Mouse (Mus musculus) CD4-positive helper T cell, adult 2 months (primary cell): Measurements from ENCODE around the gene 4930558C23Rik.
"Not testable (repeated sequence)": the region's sequence is repeated elsewhere in the genome, so short reads cannot be mapped to it uniquely, and the experiment has no call there.

ENCODE experiments used
- DNase-seq: peaks from one replicate; pipeline ENCODE4 v3.0.0-alpha.2; 2012; ENCODE audit warnings: low read depth, missing footprints, low spot score

The 4930558C23Rik gene

GRCm38 (mm10) chr3:95402741-95403140 lies at the start of gene 4930558C23Rik:
Gene 4930558C23Rik (minus strand): TSS chr3:95402841.
- DNase-seq: no peak

- DNase-seq: no peak
Observed at GRCm38 (mm10) chr3:95450915-95451314, 48.3 kb upstream of the 4930558C23Rik start.

- DNase-seq: peak; percentile 71
Observed at GRCm38 (mm10) chr3:95450408-95450807, 47.8 kb upstream of the 4930558C23Rik start.

GRCm38 (mm10) chr3:95445311-95445710 lies 42.7 kb upstream of the 4930558C23Rik start:
- DNase-seq: no peak

GRCm38 (mm10) chr3:95442406-95443117 lies 39.9 kb upstream of the 4930558C23Rik start:
- no peak for DNase-seq

GRCm38 (mm10) chr3:95439670-95440069 lies 37.0 kb upstream of the 4930558C23Rik start:
- no peak for DNase-seq

- DNase-seq: not testable (repeated sequence)
Observed at GRCm38 (mm10) chr3:95438636-95439035, 36.0 kb upstream of the 4930558C23Rik start.

GRCm38 (mm10) chr3:95435561-95435960 lies 32.9 kb upstream of the 4930558C23Rik start:
- no peak for DNase-seq

GRCm38 (mm10) chr3:95434983-95435370 lies 32.3 kb upstream of the 4930558C23Rik start:
- no peak for DNase-seq

- DNase-seq: peak; percentile 97
Observed at GRCm38 (mm10) chr3:95434136-95434982, 31.7 kb upstream of the 4930558C23Rik start, which contains the start of gene Arnt. Gene Arnt (plus strand): TSS chr3:95434388.

- DNase-seq: no peak
Observed at GRCm38 (mm10) chr3:95433301-95433915, 30.8 kb upstream of the 4930558C23Rik start.

- not testable (repeated sequence) for DNase-seq
Observed at GRCm38 (mm10) chr3:95428423-95428822, 25.8 kb upstream of the 4930558C23Rik start.

- DNase-seq: not testable (repeated sequence)
Observed at GRCm38 (mm10) chr3:95427891-95428238, 25.2 kb upstream of the 4930558C23Rik start.

GRCm38 (mm10) chr3:95427117-95427890 lies 24.7 kb upstream of the 4930558C23Rik start:
- not testable (repeated sequence) for DNase-seq

- DNase-seq: not testable (repeated sequence)
Observed at GRCm38 (mm10) chr3:95426476-95426875, 23.8 kb upstream of the 4930558C23Rik start.

- DNase-seq: no peak
Observed at GRCm38 (mm10) chr3:95417866-95418265, 15.2 kb upstream of the 4930558C23Rik start.

GRCm38 (mm10) chr3:95412268-95412667 lies 9.6 kb upstream of the 4930558C23Rik start:
- DNase-seq: no peak

GRCm38 (mm10) chr3:95408852-95409251 lies 6.2 kb upstream of the 4930558C23Rik start:
- no peak for DNase-seq

- no peak for DNase-seq
Observed at GRCm38 (mm10) chr3:95407728-95408127, 5.1 kb upstream of the 4930558C23Rik start.

- DNase-seq: peak; percentile 59
Observed at GRCm38 (mm10) chr3:95394385-95394784, 8.3 kb downstream of the 4930558C23Rik start.

- DNase-seq: peak; percentile 86
Observed at GRCm38 (mm10) chr3:95385401-95386075, 17.1 kb downstream of the 4930558C23Rik start.
